Comparison of ENCODE assay signal across 8 mouse cellular contexts in genomic region chr11:109902616-109903598, GRCm38 (mm10).
DNase-seq lines count a peak whose midpoint lies in the region; ATAC-seq and TF ChIP-seq lines count a peak whose summit lies in the region.

No protein-coding gene starts in this region.

- 37% methylated on average over 6 of the region's 6 CpGs for WGBS in lung, postnatal 0 days
- WGBS in forebrain, embryonic 13.5 days: 30% methylated on average over 6 of the region's 6 CpGs
- WGBS in neural tube, embryonic 13.5 days: 47% methylated on average over 6 of the region's 6 CpGs

- H3K27me3 ChIP-seq in lung, postnatal 0 days (replicated peaks; ENCODE audit: insufficient read depth, low read length): no peaks in the 10 kb centered on the region
- H3K27me3 ChIP-seq in forebrain, embryonic 13.5 days: no peaks in the 10 kb centered on the region
- no peaks in the 10 kb centered on the region for H3K27me3 ChIP-seq in neural tube, embryonic 13.5 days

- H3K4me3 ChIP-seq in lung, postnatal 0 days (ENCODE audit: low read depth, low read length): no peak overlapping the region
- no peak overlapping the region for H3K4me3 ChIP-seq in forebrain, embryonic 13.5 days
- H3K4me3 ChIP-seq in neural tube, embryonic 13.5 days: no peak overlapping the region

- H3K9ac ChIP-seq in lung, postnatal 0 days (replicated peaks; ENCODE audit: low read depth): no peak overlapping the region
- H3K9ac ChIP-seq in forebrain, embryonic 13.5 days: no peak overlapping the region
- H3K9ac ChIP-seq in neural tube, embryonic 13.5 days: no peak overlapping the region

- TF ChIP-seq CTCF in lung, postnatal 0 days (IDR thresholded peaks at IDR 0.05): no peak

- no peak for ATAC-seq in lung, postnatal 0 days
- peak; percentile 93 for ATAC-seq in forebrain, embryonic 13.5 days
- ATAC-seq in neural tube, embryonic 13.5 days (ENCODE audit: low read depth): no peak

- H3K4me2 ChIP-seq in lung, postnatal 0 days (replicated peaks; ENCODE audit: low read depth, low read length): no peak overlapping the region
- H3K4me2 ChIP-seq in forebrain, embryonic 13.5 days: no peak overlapping the region
- no peak overlapping the region for H3K4me2 ChIP-seq in neural tube, embryonic 13.5 days

- no peaks in the 10 kb centered on the region for H3K9me3 ChIP-seq in lung, postnatal 0 days (ENCODE audit: low read length)
- H3K9me3 ChIP-seq in forebrain, embryonic 13.5 days (replicated peaks): no peaks in the 10 kb centered on the region
- H3K9me3 ChIP-seq in neural tube, embryonic 13.5 days: no peaks in the 10 kb centered on the region

- no peak for TF ChIP-seq EP300 in lung, postnatal 0 days (IDR thresholded peaks at IDR 0.05)

- DNase-seq in cerebellum, postnatal 10 days: peak; percentile 8 to 21
- DNase-seq in cerebellum, adult 18-20 months: no peak
- peak; percentile 47 for DNase-seq in lung, postnatal 0 days (ENCODE audit: low spot score)
- no peak for DNase-seq in lung, postnatal 36 days
- no peak for DNase-seq in urinary bladder, postnatal 14 days (ENCODE audit: low spot score)
- no peak for DNase-seq in c-Kit-positive CD71-positive TER-119-positive erythroid progenitor cells, embryonic 14.5 days (ENCODE audit: low spot score)

- H3K4me1 ChIP-seq in lung, postnatal 0 days (ENCODE audit: insufficient read depth, low read depth, low read length): no peaks in the 10 kb centered on the region
- peaks cover 17% of the 10 kb centered on the region for H3K4me1 ChIP-seq in forebrain, embryonic 13.5 days
- H3K4me1 ChIP-seq in neural tube, embryonic 13.5 days (replicated peaks): no peaks in the 10 kb centered on the region

- no peaks in the 10 kb centered on the region for H3K36me3 ChIP-seq in lung, postnatal 0 days (ENCODE audit: insufficient read depth, low read length)
- no peaks in the 10 kb centered on the region for H3K36me3 ChIP-seq in forebrain, embryonic 13.5 days (ENCODE audit: poor library complexity, severe bottlenecking)
- H3K36me3 ChIP-seq in neural tube, embryonic 13.5 days: no peaks in the 10 kb centered on the region

- H3K27ac ChIP-seq in lung, postnatal 0 days (ENCODE audit: low read length): no peak overlapping the region
- peak overlapping the region; percentile 25; the same call in 1 of the 2 replicates for H3K27ac ChIP-seq in forebrain, embryonic 13.5 days
- 0 out of 2 replicates have a peak overlapping the region, but pooled peaks have one; percentile 13 for H3K27ac ChIP-seq in neural tube, embryonic 13.5 days (replicated peaks)

Comparison
In these comparisons a context has a peak if more than half of its experiments do, and no peak if none do; other contexts are left out.
1. DNase-seq: peak in cerebellum, postnatal 10 days (2 of 2) and lung, postnatal 0 days (single experiment); none in cerebellum, adult 18-20 months (0 of 2), lung, postnatal 36 days (single experiment), urinary bladder, postnatal 14 days (single experiment) and c-Kit-positive CD71-positive TER-119-positive erythroid progenitor cells, embryonic 14.5 days (single experiment).